Mouse (Mus musculus) heart, postnatal 36 days (tissue): ENCODE measurements at regions not wholly inside any gene's neighbourhood (a gene's known extent, or its start where the extent isn't known, plus 50 kb on each side); places are given as distances from the start of the nearest gene placed in this dataset.
A peak's percentile ranks its signal among the peaks of the same experiment; 100 is the strongest.

ENCODE experiments used
- DNase-seq, 2 experiments: peaks; one replicate each; pipeline ENCODE4 v3.0.0; 2021 to 2022
- intact Hi-C: fragments of 180-260 bp; cut with DNase I; formaldehyde crosslinking; loops from one replicate; pipeline ENCODE4 v1.15.1; 2025

GRCm38 (mm10) chr8:92518031-92518430 is 156.1 kb upstream of the Irx6 start:
- intact Hi-C loops = no loop called here
- DNase-seq = peak in 1 of 2 experiments; percentile 5

- no peak for DNase-seq
- intact Hi-C loops = no loop called here
Observed at GRCm38 (mm10) chr8:92518486-92518885, 155.6 kb upstream of the Irx6 start.

- intact Hi-C loops = no loop called here
- no peak for DNase-seq
Observed at GRCm38 (mm10) chr8:92522519-92522918, 151.6 kb upstream of the Irx6 start.

DNA sequence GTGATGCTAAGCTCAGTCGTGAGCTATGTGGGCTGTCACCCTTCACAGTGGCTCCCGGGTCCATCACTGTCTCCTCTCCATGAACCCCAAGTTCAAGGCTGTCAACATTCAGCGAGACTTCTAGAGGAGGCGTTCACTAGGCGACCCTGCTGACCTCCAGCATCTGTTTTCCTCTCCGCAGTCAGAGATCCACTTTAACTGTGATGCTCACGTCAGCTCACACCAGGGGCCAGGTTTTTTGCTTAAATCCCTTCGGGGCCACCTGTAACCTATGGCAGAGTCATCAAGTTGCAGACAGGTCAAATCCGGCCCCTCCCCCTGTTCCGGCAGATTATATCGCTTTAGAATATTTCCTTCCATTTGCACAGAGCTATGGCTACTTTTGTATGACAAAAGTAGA is 144.3 kb upstream of the Irx6 start:
- intact Hi-C loops = no loop called here
- no peak for DNase-seq

- intact Hi-C loops = no loop called here
- no peak for DNase-seq
Observed at GRCm38 (mm10) chr8:92540636-92541035, 133.5 kb upstream of the Irx6 start.

DNA sequence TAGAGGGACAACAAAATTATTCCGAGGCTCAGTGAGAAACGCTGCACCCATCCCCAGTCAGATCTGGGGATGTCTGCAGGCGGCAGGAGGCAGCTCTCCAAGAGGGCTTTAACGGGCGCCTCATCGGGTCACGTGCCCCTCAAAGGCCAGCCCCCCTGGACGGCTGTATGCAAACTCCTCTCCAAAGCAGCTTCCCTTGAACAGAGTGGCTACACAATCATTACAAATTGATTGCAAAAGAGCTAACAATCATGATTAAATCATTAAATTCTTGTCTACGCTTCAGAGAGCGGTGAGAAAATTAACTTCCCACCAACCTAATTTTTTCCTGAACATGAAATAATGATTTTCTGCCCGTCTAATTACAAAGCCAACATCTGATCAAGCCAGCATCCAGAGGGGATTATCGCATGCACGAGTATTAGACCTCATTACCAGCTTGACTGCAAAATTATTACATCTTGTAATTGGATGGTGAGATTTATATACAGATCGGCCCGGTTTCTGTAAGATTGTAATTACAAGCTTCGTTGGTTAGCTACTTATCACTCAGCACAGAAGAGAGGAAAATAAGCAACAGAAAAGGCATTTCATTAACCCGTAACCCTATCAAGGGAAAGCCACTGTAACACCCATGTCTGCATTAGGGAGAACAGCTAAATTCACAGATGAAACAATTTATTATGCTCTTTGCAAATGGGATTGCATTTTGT is 128.6 kb upstream of the Irx6 start:
- no peak for DNase-seq
- intact Hi-C loops = no loop called here

GRCm38 (mm10) chr8:92555140-92555539 is 118.9 kb upstream of the Irx6 start:
- intact Hi-C loops = no loop called here
- no peak for DNase-seq

GRCm38 (mm10) chr8:92555631-92556030 is 118.5 kb upstream of the Irx6 start:
- intact Hi-C loops = no loop called here

GRCm38 (mm10) chr8:92562471-92562870 is 111.6 kb upstream of the Irx6 start:
- intact Hi-C loops = no loop called here
- no peak for DNase-seq

More at GRCm38 (mm10) chr8:92555631-92556030, 118.5 kb upstream of the Irx6 start:
- DNase-seq = peak; percentile 43 to 55

DNA sequence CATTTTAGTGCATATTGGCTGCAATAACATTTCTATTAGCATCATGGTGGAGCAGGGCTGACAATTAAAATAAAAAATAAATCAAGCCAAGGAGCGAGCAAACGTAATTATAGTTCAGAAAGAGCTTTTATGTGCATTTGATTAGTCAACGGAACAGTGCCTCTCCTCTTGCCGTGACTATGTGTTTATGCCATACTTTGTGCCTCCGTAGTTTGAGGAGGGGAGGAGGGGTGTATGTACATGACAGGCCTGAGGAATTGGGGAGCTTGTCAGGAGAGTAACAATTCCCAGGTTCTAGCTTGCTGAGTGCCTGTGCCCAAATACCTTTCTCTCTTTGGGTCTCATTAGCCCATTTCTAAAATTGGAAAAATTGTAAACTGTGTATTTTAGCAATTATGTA is 111.1 kb upstream of the Irx6 start:
- no peak for DNase-seq
- intact Hi-C loops = no loop called here

- intact Hi-C loops = no loop called here
- DNase-seq = no peak
Observed at GRCm38 (mm10) chr8:92569650-92570049, 104.4 kb upstream of the Irx6 start.

GRCm38 (mm10) chr8:92579446-92579845 is 94.6 kb upstream of the Irx6 start:
- intact Hi-C loops = no loop called here
- no peak for DNase-seq

DNA sequence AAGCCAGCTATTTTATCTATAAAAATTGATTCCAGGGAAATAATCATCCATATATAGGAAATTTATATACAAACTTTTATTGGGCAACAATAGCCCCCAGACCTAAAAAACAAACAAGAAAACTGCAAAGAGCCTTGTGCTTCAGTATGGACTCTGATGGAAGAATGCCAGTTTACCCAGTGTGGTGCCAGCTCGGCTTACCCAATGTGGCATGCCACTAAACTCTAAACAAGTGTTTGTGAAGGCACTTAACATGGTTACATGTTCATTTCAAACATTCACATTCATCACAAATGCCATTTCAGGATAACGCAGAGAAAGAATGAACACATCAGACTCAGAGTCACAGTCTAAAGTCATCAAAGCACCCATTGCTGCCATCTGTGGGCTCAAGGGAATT is 93.0 kb upstream of the Irx6 start:
- DNase-seq = no peak

GRCm38 (mm10) chr8:92600766-92601165 is 73.3 kb upstream of the Irx6 start:
- intact Hi-C loops = no loop called here
- no peak for DNase-seq

More for the DNA sequence above, 93.0 kb upstream of the Irx6 start:
- intact Hi-C loops = no loop called here

GRCm38 (mm10) chr8:92602973-92603372 is 71.1 kb upstream of the Irx6 start:
- intact Hi-C loops = no loop called here
- DNase-seq = no peak

- DNase-seq = no peak
- intact Hi-C loops = no loop called here
Observed at GRCm38 (mm10) chr8:92605631-92606030, 68.5 kb upstream of the Irx6 start.

- intact Hi-C loops = no loop called here
- DNase-seq = no peak
Observed at GRCm38 (mm10) chr8:92607604-92608003, 66.5 kb upstream of the Irx6 start.

GRCm38 (mm10) chr8:92609908-92610307 is 64.2 kb upstream of the Irx6 start:
- intact Hi-C loops = no loop called here
- no peak for DNase-seq

GRCm38 (mm10) chr8:92610487-92611059 is 63.5 kb upstream of the Irx6 start:
- intact Hi-C loops = no loop called here
- DNase-seq = no peak

DNA sequence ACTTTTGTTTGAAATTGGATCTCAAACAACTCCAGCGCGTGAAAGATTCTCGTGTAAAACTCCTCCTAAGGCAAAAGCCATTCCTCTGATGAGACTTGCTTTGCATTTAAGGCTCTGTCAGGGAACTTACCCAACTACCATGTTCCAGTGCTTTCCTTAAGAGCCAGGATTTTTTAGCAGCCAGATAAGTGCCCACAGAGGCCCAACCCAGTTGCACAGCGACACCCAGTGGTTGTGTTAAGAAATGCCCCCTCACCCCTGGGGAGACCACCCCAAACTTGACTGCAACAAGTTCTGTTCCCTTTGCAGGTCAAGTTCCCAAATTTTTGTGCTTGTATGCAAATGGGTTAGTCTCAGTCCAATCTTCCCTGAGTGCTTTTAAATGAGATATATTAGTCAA is 60.6 kb upstream of the Irx6 start:
- intact Hi-C loops = no loop called here
- peak in 1 of 2 experiments; percentile 7 for DNase-seq

GRCm38 (mm10) chr8:92616341-92617115 is 57.6 kb upstream of the Irx6 start:
- intact Hi-C loops = no loop called here

DNA sequence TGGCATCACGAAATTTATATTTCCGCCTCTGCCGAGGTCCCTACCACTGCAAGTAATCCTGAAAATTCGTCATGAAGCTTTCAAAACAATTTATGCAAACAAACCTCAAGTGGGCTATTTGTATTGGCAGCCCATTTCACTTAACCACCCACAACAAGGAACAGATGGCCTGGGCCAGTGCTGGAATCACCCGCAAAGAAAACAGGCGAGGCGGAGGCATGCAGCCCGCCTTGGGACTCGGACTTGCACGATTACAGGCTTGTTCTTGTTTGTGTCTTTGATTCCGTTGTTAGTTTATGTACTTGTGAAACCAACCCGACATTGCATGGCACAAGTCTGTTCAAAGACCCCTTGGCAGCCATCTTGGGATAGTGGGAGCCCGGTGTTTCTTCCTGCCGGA is 55.8 kb upstream of the Irx6 start:
- DNase-seq = no peak
- intact Hi-C loops = no loop called here

More at GRCm38 (mm10) chr8:92616341-92617115, 57.6 kb upstream of the Irx6 start:
- no peak for DNase-seq
